Mouse (Mus musculus): ENCODE results near the gene Sfxn4.

- TF ChIP-seq USF1 (IDR thresholded peaks at IDR 0.05; ENCODE audit: low read depth) (no peak), MAX (IDR thresholded peaks at IDR 0.05; ENCODE audit: low read depth) (no peak), POLR2A (IDR thresholded peaks at IDR 0.05; ENCODE audit: insufficient read length, low read depth) (no peak), E2F4 (IDR thresholded peaks at IDR 0.05; ENCODE audit: insufficient read depth) (no peak), MYOG (IDR thresholded peaks at IDR 0.05; ENCODE audit: control insufficient read depth in 1 of 3, insufficient read depth in 1 of 3, insufficient read length in 2 of 3, low read depth in 2 of 3) (no peak), CEBPB (IDR thresholded peaks at IDR 0.05; ENCODE audit: insufficient read depth, poor library complexity, severe bottlenecking) (no peak)
Measured at GRCm38 (mm10) chr19:60871366-60871765, 10.1 kb upstream of the Sfxn4 start.
